Mouse (Mus musculus) liver, postnatal 0 days (tissue): ENCODE results near the gene Nodal.

Source experiments
- CTCF ChIP-seq: sonication (generic); IDR thresholded peaks from 2 replicates; pipeline ENCODE4 v1.5.1; 2016; ENCODE audit warnings: antibody characterized with exemption, low read depth
- EP300 ChIP-seq: IDR thresholded peaks from 2 replicates; pipeline ENCODE4 v1.6.1; 2016; ENCODE audit warnings: antibody characterized with exemption, low read depth, mild to moderate bottlenecking

- TF ChIP-seq CTCF = no peak
- TF ChIP-seq EP300 = no peak
Observed at GRCm38 (mm10) chr10:61369755-61370154, 48.0 kb upstream of the Nodal start.
